Mouse (Mus musculus): ENCODE data around the gene Wdr3. TPM values are rescaled to one million over a fixed set of nuclear protein-coding genes. Genes with fewer than 3 reads are reported as not detected.

The Wdr3 gene
- polyA plus RNA-seq, 1 experiment from 2014 or later, result 38.1 TPM

Other genes starting within 250 kb of the Wdr3 start
- 22.7 and 23.7 TPM in 2 replicates for gene Gdap2, start within 50 bp of the Wdr3 start, polyA plus RNA-seq (2015; fragmentation: Nextera tagmentation; extraction: Ambion mirVana)

Data from lung, embryonic 16.5 days (tissue).